Mouse (Mus musculus): Measurements from ENCODE around the gene Gimap7. TPM values are rescaled to one million over a fixed set of nuclear protein-coding genes. Genes with fewer than 3 reads are reported as not detected.

Gene Gimap7
- polyA plus RNA-seq, 1 experiment from 2014 or later: not detected

DNA sequence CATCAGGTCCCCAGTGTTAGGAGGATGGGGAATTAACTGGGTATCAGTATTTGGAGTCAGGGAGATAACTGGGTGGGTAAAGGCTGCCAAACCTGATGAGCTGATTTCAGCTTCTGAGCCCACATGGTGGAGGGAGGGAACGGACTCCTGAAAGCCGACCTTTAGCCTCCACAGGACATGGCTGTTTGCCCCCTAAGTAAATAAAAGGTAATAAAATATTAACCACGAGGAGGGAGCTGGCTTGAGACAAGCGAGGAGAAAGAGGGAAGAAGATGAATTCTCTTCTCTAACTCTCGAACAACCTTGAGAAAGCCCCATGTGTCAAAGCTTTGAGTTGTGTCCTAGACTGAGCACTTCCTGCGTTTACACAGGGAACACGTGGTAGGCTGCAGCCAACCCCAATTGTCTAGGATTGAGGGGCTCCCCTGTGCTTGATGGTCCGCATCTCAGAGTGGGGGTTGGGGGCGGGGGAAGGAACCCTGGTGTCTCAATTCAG, 23.3 kb downstream of the Gimap7 start:
- H3K9ac ChIP-seq: no peak overlapping the region; the same call in 1 of the 2 replicates
- H3K9me3 ChIP-seq: no peaks in the 10 kb centered on the region
- no peak overlapping the region for H3K4me3 ChIP-seq
- H3K36me3 ChIP-seq: peaks cover 3% of the 10 kb centered on the region; the same call in 1 of the 2 replicates
- peaks cover 29% of the 10 kb centered on the region for H3K4me1 ChIP-seq
- no peak for ATAC-seq (ENCODE audit: extremely low read depth, insufficient number of reproducible peaks, low FRiP score, low TSS enrichment)
- no peak overlapping the region for H3K27ac ChIP-seq (replicated peaks)
- H3K4me2 ChIP-seq: peak overlapping the region; percentile 79
- WGBS: 31% methylated on average over 9 of the region's 9 CpGs
- H3K27me3 ChIP-seq (replicated peaks): peaks cover 55% of the 10 kb centered on the region

DNA sequence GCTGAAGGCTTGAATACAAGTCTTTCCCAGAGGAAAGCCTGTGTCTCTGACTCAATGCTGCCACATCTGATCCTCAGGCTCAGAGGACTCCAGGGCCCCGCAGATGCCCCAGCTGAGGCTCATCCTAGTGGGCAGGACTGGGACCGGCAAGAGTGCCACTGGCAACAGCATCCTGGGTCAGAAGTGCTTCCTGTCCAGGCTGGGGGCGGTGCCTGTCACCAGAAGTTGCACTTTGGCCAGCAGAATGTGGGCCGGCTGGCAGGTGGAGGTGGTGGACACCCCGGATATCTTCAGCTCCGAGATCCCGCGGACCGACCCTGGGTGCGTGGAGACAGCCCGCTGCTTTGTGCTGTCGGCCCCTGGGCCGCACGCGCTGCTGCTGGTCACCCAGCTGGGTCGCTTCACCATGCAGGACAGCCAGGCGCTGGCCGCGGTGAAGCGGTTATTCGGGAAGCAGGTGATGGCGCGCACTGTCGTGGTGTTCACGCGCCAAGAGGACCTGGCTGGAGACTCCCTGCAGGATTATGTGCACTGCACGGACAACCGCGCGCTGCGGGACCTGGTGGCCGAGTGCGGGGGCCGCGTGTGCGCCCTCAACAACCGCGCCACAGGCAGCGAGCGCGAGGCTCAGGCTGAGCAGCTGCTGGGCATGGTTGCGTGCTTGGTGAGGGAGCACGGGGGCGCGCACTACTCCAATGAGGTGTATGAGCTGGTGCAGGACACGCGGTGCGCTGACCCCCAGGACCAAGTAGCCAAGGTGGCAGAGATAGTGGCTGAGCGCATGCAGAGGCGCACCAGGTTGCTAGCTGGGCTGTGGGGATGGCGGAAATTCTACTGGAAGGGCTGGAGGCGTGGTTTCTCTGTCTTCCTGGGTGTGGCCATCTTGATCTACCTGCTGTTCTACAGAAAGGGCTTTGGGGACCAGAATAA, 24.3 kb downstream of the Gimap7 start:
- ATAC-seq (ENCODE audit: extremely low read depth, insufficient number of reproducible peaks, low FRiP score, low TSS enrichment): no peak
- WGBS: 12% methylated on average over 52 of the region's 52 CpGs
- Histone ChIP-seq H3K9ac (peak overlapping the region; percentile 51), H3K27ac (replicated peaks) (no peak overlapping the region), H3K36me3 (peaks cover 3% of the 10 kb centered on the region; the same call in 1 of the 2 replicates), H3K4me1 (peaks cover 32% of the 10 kb centered on the region), H3K9me3 (no peaks in the 10 kb centered on the region), H3K27me3 (replicated peaks) (peaks cover 55% of the 10 kb centered on the region), H3K4me2 (peak overlapping the region; percentile 79), H3K4me3 (peak overlapping the region; percentile 52)

DNA sequence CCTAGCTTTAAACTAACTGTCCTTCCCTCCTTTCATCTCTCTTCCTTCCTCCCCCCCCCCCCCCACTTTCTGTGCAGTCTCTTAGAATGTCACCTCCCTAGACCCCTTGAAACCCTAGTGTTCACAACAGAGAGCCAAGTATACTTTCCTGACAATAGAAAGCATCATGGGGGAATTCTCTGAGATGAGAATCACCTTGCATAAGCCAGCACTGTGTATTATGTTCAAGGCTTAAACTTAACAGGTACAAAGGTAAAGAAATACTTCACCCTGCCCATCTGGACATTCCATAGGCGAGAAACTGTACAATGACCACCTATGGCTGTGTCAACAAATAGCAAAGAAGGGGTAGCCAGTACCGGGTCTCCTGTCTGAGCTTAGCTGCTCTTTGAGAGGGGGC, 27.1 kb downstream of the Gimap7 start:
- H3K9ac ChIP-seq: no peak overlapping the region
- H3K27ac ChIP-seq (replicated peaks): peak overlapping the region; percentile 79

DNA sequence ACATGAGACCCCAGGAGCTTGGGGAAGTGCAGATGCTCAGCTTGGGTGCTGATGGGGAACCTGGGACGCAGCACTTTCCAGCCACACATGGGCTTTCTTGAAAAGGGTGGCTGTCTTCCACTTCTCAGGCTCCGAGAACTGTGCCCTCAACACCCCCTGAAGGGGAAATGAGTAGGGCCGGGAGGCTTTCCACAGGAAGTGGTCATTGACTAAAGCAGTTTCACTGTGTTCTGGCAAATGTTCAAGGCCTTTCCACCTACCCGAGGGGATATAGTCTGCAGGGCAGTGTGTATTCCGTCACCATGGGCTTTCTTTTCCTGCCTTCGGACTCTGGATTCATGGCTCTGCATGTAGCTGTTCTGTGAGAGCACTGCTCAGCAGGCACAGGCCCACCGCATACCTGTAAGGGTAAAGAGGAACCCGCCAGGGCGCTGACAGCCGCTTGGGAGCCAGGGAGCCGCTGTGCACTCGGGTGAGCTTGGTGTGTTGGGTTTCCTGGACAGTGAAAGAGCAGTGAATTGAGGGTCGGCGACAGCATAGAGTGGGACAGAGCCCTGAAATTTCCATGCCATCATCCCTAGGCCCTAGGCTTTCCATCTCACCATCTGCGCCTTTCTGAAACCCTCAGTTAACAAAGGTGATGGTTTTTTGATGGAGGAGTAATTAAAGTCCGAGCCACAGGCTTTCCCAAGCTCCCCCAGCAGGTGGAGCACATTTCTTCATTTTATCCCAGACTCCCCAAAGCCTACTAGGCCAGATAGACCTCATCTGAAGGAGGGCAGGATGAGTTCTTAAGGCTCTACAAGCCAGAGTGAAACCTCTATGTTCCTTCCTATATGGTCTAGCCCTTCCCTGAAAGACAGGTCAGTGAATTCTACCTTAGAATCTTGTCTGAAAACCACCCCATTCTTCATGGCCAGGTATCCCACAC, 27.8 kb downstream of the Gimap7 start, which contains the start of gene Gimap5:
TSS of gene Gimap5 (plus strand) at position 239 of the 931 bp plus-strand sequence.
- peaks cover 27% of the 10 kb centered on the region for H3K4me1 ChIP-seq
- H3K9me3 ChIP-seq: no peaks in the 10 kb centered on the region
- H3K36me3 ChIP-seq: peaks cover 3% of the 10 kb centered on the region; the same call in 1 of the 2 replicates
- H3K4me2 ChIP-seq: peak within 1 kb of the TSS; percentile 50
- 25% methylated on average over 16 of the region's 16 CpGs for WGBS
- H3K27me3 ChIP-seq (replicated peaks): peaks cover 45% of the 10 kb centered on the region
- peak within 1 kb of the TSS; percentile 79 for H3K27ac ChIP-seq (replicated peaks)
- peak within 1 kb of the TSS; percentile 63 for H3K9ac ChIP-seq
- H3K4me3 ChIP-seq: peak within 1 kb of the TSS; percentile 31
- ATAC-seq (ENCODE audit: extremely low read depth, insufficient number of reproducible peaks, low FRiP score, low TSS enrichment): no peak; the same call in 1 of the 2 replicates

More for the DNA sequence above, 27.1 kb downstream of the Gimap7 start:
- Histone ChIP-seq H3K9me3 (no peaks in the 10 kb centered on the region), H3K4me3 (no peak overlapping the region), H3K4me2 (peak overlapping the region; percentile 50), H3K36me3 (peaks cover 3% of the 10 kb centered on the region; the same call in 1 of the 2 replicates), H3K4me1 (peaks cover 32% of the 10 kb centered on the region), H3K27me3 (replicated peaks) (peaks cover 51% of the 10 kb centered on the region)
- 46% methylated on average over 2 of the region's 2 CpGs for whole genome bisulfite sequencing
- no peak for ATAC-seq (ENCODE audit: extremely low read depth, insufficient number of reproducible peaks, low FRiP score, low TSS enrichment)

DNA sequence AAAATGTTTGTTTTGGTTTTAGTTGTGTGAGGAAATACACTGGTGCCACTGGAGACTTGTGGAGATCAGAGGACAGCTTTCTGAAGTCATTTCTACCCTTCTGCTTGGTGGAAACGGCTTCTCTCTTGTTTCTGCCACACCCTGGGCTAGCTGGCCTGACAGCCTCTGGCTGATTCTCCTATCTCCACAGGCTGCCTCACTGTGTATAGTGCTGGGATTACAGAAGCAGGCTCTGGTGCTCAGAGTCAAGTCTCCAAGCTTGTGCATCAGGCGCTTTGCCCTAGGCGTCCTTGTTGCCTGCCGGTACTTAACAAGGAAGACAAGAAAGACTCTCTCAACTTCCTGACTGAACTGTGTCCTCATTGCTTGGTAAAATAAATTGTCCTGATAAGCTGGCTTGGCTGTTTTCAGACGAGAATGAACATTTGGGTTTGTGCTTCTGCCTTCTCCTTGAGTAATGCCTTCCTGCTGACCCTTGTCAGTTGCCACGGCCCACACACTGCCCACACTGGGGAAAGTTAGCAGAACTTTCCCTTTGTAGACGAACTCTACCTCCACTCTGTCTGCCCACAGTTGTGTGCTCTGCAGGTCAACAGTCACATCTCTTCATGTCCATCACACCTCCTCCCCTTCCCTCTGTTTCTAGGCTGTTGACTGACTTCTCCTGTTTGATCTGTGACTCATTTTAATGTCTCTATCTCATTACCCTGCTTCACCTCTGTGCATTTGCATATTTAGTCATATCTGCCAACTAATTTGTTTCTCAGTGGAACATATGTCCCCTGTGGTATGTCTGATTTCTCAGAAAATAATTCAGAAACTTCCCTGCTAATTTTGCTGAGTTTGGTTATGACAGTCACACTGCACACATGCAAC, 28.9 kb downstream of the Gimap7 start:
- peak overlapping the region; percentile 31 for H3K4me3 ChIP-seq
- no peak for ATAC-seq (ENCODE audit: extremely low read depth, insufficient number of reproducible peaks, low FRiP score, low TSS enrichment)
- H3K36me3 ChIP-seq: peaks cover 3% of the 10 kb centered on the region; the same call in 1 of the 2 replicates
- peak overlapping the region; percentile 50 for H3K4me2 ChIP-seq
- WGBS: 39% methylated on average over 7 of the region's 7 CpGs
- no peaks in the 10 kb centered on the region for H3K9me3 ChIP-seq
- peaks cover 15% of the 10 kb centered on the region for H3K4me1 ChIP-seq
- H3K27me3 ChIP-seq (replicated peaks): peaks cover 34% of the 10 kb centered on the region
- H3K27ac ChIP-seq (replicated peaks): peak overlapping the region; percentile 55
- H3K9ac ChIP-seq: peak overlapping the region; percentile 33; the same call in 1 of the 2 replicates

DNA sequence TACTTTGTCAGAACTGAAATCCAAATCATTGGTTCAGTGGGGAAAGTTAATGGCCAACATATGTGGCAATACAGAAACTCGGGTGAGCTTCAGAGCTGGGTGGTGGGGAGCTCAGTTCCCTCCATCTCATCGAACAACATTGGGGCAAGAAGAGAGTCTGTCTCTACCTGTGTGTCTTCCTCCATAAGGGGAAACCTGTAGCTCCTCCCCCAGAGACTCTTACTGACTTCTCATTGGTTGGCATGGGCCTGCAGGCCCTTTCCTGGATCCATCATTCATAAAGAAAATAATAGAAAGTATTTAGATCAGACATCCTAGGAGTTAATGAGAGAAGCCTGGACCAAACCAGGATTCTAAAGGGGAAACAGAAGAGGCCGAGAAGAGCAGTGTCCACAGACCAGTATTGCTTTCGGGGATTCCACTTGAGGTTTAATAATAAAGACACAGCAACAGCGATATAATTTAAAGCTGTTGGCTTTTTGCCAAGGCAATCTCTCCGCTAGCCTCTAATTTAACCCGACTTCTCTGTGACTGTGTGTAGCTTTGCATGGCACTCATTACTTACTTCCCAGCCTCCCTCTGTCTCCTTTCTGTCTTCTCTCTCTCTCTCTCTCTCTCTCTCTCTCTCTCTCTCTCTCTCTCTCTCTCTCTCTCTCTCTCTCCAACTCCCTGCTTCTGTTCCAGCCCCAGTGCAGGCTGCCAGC, 45.3 kb downstream of the Gimap7 start:
- WGBS: 80% methylated on average over 7 of the region's 7 CpGs
- Histone ChIP-seq H3K36me3 (no peaks in the 10 kb centered on the region), H3K4me3 (no peak overlapping the region), H3K27me3 (replicated peaks) (no peaks in the 10 kb centered on the region), H3K4me1 (no peaks in the 10 kb centered on the region), H3K4me2 (no peak overlapping the region), H3K9me3 (no peaks in the 10 kb centered on the region), H3K9ac (no peak overlapping the region), H3K27ac (replicated peaks) (no peak overlapping the region)
- no peak for ATAC-seq (ENCODE audit: extremely low read depth, insufficient number of reproducible peaks, low FRiP score, low TSS enrichment)

DNA sequence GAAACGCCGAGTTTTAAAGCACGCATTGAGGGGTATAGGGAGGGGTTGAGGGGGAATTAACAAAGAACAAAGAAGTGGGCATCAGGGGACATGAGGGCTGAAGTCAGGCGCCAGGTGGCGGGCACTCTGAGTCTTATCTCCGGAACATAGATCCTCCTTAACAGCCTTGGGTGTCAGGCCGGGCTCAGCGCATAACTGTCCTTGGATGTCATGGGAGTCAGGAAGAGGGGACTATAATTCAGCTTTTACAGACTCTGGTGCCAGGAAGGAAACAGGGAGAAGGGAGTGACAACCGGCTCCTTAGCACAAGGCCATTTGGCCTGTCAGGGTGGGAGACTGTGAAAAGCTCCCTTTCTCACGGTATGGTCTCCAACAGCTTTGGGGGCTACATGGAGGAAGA, 46.1 kb downstream of the Gimap7 start:
- no peak for ATAC-seq (ENCODE audit: extremely low read depth, insufficient number of reproducible peaks, low FRiP score, low TSS enrichment)
- Histone ChIP-seq H3K4me3 (no peak overlapping the region), H3K9me3 (no peaks in the 10 kb centered on the region), H3K9ac (no peak overlapping the region), H3K36me3 (no peaks in the 10 kb centered on the region), H3K27ac (replicated peaks) (no peak overlapping the region), H3K27me3 (replicated peaks) (no peaks in the 10 kb centered on the region), H3K4me1 (no peaks in the 10 kb centered on the region), H3K4me2 (no peak overlapping the region)
- 86% methylated on average over 10 of the region's 10 CpGs for WGBS

DNA sequence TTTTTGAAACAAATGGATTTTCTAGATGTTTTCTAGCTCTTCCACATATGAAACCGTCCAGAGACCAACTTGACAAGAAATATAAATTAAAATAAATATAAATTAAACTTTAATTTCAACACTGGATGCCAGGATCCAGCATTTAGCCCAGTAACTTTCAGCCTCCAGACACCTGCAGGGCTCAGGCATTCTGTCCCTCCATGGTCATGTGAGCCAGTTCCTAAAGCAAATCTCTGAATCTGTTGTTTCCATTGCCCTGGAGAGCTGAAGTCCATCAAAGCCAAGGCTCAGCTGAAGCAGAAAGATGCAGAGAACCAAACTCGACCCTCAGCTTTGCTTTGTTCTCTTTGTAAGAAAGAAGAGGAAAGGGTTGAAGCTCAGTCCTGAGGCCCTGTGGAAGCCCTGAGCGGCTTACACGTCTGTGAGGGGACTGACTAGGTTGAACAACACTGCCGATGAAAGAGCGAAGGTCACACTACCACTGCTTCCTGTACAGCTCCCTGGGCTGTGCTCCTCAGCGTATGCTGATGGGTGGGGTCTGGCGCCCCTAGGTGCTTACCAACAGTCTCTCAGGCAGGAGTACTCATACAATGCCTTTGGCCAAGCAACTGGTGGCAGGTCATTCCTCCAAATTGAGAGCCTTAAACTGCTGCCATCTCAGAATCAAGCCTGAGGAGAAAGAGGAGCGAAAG, 49.9 kb downstream of the Gimap7 start:
- Histone ChIP-seq H3K4me3 (no peak overlapping the region), H3K27me3 (replicated peaks) (no peaks in the 10 kb centered on the region), H3K9ac (no peak overlapping the region), H3K27ac (replicated peaks) (no peak overlapping the region), H3K9me3 (no peaks in the 10 kb centered on the region), H3K4me1 (no peaks in the 10 kb centered on the region), H3K36me3 (no peaks in the 10 kb centered on the region), H3K4me2 (no peak overlapping the region)
- 57% methylated on average over 9 of the region's 9 CpGs for WGBS
- ATAC-seq (ENCODE audit: extremely low read depth, insufficient number of reproducible peaks, low FRiP score, low TSS enrichment): no peak

DNA sequence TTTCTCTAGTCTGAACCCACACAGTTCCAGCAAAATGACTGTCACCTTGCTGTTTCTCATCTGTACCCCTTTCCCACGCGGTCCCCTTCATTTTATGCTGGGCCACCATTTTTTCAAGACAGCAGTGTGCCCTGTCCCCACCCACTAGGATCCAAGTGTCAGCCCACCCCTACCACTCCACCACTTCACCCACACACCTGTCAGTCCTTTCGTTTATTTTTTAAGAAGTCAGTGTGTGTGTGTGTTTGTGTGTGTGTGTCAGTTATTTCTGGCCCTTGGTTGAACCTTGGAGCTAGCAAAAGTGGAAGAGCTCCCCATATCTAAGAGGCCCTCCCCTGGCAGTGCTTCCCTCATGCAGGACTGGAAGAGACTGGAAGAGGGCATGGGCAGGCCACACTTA, 50.5 kb downstream of the Gimap7 start:
- Histone ChIP-seq H3K27ac (replicated peaks) (no peak overlapping the region), H3K9me3 (no peaks in the 10 kb centered on the region), H3K36me3 (no peaks in the 10 kb centered on the region), H3K4me1 (no peaks in the 10 kb centered on the region), H3K27me3 (replicated peaks) (no peaks in the 10 kb centered on the region), H3K4me3 (no peak overlapping the region), H3K9ac (no peak overlapping the region), H3K4me2 (no peak overlapping the region)
- ATAC-seq (ENCODE audit: extremely low read depth, insufficient number of reproducible peaks, low FRiP score, low TSS enrichment): no peak
- WGBS: 73% methylated on average over 3 of the region's 3 CpGs

Measured in heart, embryonic 13.5 days (tissue).